ENCODE assay signal across 21 mouse cellular contexts in genomic region chr6:12752297-12752696, GRCm38 (mm10). TPM values are rescaled to one million over a fixed set of nuclear protein-coding genes. Genes with fewer than 3 reads are reported as not detected.
DNase-seq lines count a peak whose midpoint lies in the region; ATAC-seq and TF ChIP-seq lines count a peak whose summit lies in the region.
"Had no signal": no experiment of that assay in that cellular context is flagged by ENCODE, and none has a peak within 500 bp of the region (broad histone marks: within the 10 kb centered on the region; RNA-seq: fewer than 3 reads in every experiment).

No protein-coding gene starts in this region.

- H3K27ac ChIP-seq in forebrain, postnatal 0 days (ENCODE audit: low read depth, low read length), result no peak overlapping the region
- H3K27ac ChIP-seq in forebrain, embryonic 12.5 days, result no peak overlapping the region
- H3K27ac ChIP-seq in layer of hippocampus, adult 2 months, result no peak overlapping the region
- H3K27ac ChIP-seq in midbrain, postnatal 0 days (ENCODE audit: low read depth, low read length), result no peak overlapping the region
- no peak overlapping the region for H3K27ac ChIP-seq in midbrain, embryonic 10.5 days (replicated peaks)
- no peak overlapping the region for H3K27ac ChIP-seq in stomach, postnatal 0 days (replicated peaks)
- H3K27ac ChIP-seq: embryonic facial prominence, embryonic 15.5 days; forebrain, embryonic 10.5 days; forebrain, embryonic 15.5 days; heart, embryonic 15.5 days; intestine, embryonic 15.5 days had no signal

- DNase-seq in forebrain, postnatal 0 days, result no peak
- DNase-seq in layer of hippocampus, adult 2 months (ENCODE audit: low spot score in 2 of 2), result no peak
- no peak for DNase-seq in layer of hippocampus, postnatal 25 days (ENCODE audit: extremely low spot score in 1 of 2, low spot score in 1 of 2)
- DNase-seq in midbrain, postnatal 0 days (ENCODE audit: low spot score), result no peak
- DNase-seq in midbrain, embryonic 10.5 days (ENCODE audit: low spot score), result no peak
- no peak for DNase-seq in stomach, postnatal 0 days (ENCODE audit: low spot score)
- DNase-seq: adrenal gland, adult 8-10 months; adrenal gland, postnatal 36 days; cerebellum, adult 2 months; cerebellum, postnatal 10 days; gastrocnemius, postnatal 10 days; heart, adult 18-20 months; heart, postnatal 14 days had no signal

- 0 out of 2 replicates have a peak, but pooled peaks cover 3% of the 10 kb centered on the region for H3K9me3 ChIP-seq in forebrain, postnatal 0 days (ENCODE audit: low read length)
- 0 out of 2 replicates have a peak, but pooled peaks cover 4% of the 10 kb centered on the region for H3K9me3 ChIP-seq in forebrain, embryonic 12.5 days
- 0 out of 2 replicates have a peak, but pooled peaks cover 2% of the 10 kb centered on the region for H3K9me3 ChIP-seq in midbrain, postnatal 0 days (ENCODE audit: low read length)
- H3K9me3 ChIP-seq in midbrain, embryonic 10.5 days (replicated peaks), result peaks cover 5% of the 10 kb centered on the region; the same call in 1 of the 2 replicates
- no peaks in the 10 kb centered on the region for H3K9me3 ChIP-seq in stomach, postnatal 0 days (ENCODE audit: control insufficient read depth, low read length)
- H3K9me3 ChIP-seq: embryonic facial prominence, embryonic 15.5 days; heart, embryonic 15.5 days; intestine, embryonic 15.5 days had no signal

- H3K4me1 ChIP-seq in forebrain, postnatal 0 days (ENCODE audit: insufficient read depth), result peaks cover 4% of the 10 kb centered on the region; the same call in 1 of the 2 replicates
- peaks cover 18% of the 10 kb centered on the region for H3K4me1 ChIP-seq in forebrain, embryonic 12.5 days
- H3K4me1 ChIP-seq in midbrain, postnatal 0 days (ENCODE audit: insufficient read depth, low read length), result no peaks in the 10 kb centered on the region
- peaks cover 23% of the 10 kb centered on the region for H3K4me1 ChIP-seq in midbrain, embryonic 10.5 days
- 0 out of 2 replicates have a peak, but pooled peaks cover 3% of the 10 kb centered on the region for H3K4me1 ChIP-seq in stomach, postnatal 0 days (replicated peaks; ENCODE audit: control insufficient read depth, insufficient read depth)
- H3K4me1 ChIP-seq: intestine, embryonic 15.5 days had no signal

- H3K36me3 ChIP-seq in forebrain, postnatal 0 days (ENCODE audit: insufficient read depth), result no peaks in the 10 kb centered on the region
- H3K36me3 ChIP-seq in forebrain, embryonic 12.5 days (replicated peaks), result no peaks in the 10 kb centered on the region
- no peaks in the 10 kb centered on the region for H3K36me3 ChIP-seq in midbrain, postnatal 0 days (ENCODE audit: insufficient read depth, low read length)
- H3K36me3 ChIP-seq in midbrain, embryonic 10.5 days, result no peaks in the 10 kb centered on the region
- H3K36me3 ChIP-seq in stomach, postnatal 0 days (ENCODE audit: control insufficient read depth, insufficient read depth, low read length), result no peaks in the 10 kb centered on the region
- H3K36me3 ChIP-seq: embryonic facial prominence, embryonic 15.5 days; forebrain, embryonic 10.5 days; forebrain, embryonic 15.5 days; heart, embryonic 15.5 days; intestine, embryonic 15.5 days had no signal

- H3K4me2 ChIP-seq in forebrain, postnatal 0 days (ENCODE audit: low read depth), result no peak overlapping the region
- no peak overlapping the region for H3K4me2 ChIP-seq in forebrain, embryonic 12.5 days
- no peak overlapping the region for H3K4me2 ChIP-seq in midbrain, postnatal 0 days (ENCODE audit: low read depth, low read length, poor library complexity, severe bottlenecking)
- no peak overlapping the region for H3K4me2 ChIP-seq in stomach, postnatal 0 days (replicated peaks; ENCODE audit: low read depth)
- H3K4me2 ChIP-seq: embryonic facial prominence, embryonic 15.5 days; forebrain, embryonic 15.5 days; heart, embryonic 11.5 days; heart, embryonic 15.5 days; intestine, embryonic 15.5 days had no signal

- 0 out of 2 replicates have a peak, but pooled peaks have one; percentile 22 for TF ChIP-seq CTCF in forebrain, postnatal 0 days (IDR thresholded peaks at IDR 0.05; ENCODE audit: low read depth)
- peak; percentile 72 for TF ChIP-seq CTCF in layer of hippocampus, adult 2 months (conservative IDR thresholded peaks at IDR 0.05)
- TF ChIP-seq CTCF in midbrain, postnatal 0 days (IDR thresholded peaks at IDR 0.05), result peak; percentile 56
- TF ChIP-seq CTCF in stomach, postnatal 0 days (IDR thresholded peaks at IDR 0.05; ENCODE audit: low read depth), result no peak

- no peaks in the 10 kb centered on the region for H3K27me3 ChIP-seq in forebrain, postnatal 0 days (ENCODE audit: insufficient read depth, low read length)
- H3K27me3 ChIP-seq in forebrain, embryonic 12.5 days, result 0 out of 2 replicates have a peak, but pooled peaks cover 7% of the 10 kb centered on the region
- H3K27me3 ChIP-seq in midbrain, postnatal 0 days (ENCODE audit: insufficient read depth, low read length), result no peaks in the 10 kb centered on the region
- H3K27me3 ChIP-seq in midbrain, embryonic 10.5 days (ENCODE audit: low read depth, poor library complexity, severe bottlenecking), result no peaks in the 10 kb centered on the region
- H3K27me3 ChIP-seq in stomach, postnatal 0 days (ENCODE audit: control insufficient read depth, insufficient read depth, low read length), result no peaks in the 10 kb centered on the region
- H3K27me3 ChIP-seq: embryonic facial prominence, embryonic 15.5 days; heart, embryonic 15.5 days; intestine, embryonic 15.5 days had no signal

- H3K4me3 ChIP-seq in forebrain, postnatal 0 days (ENCODE audit: low read depth, low read length), result no peak overlapping the region
- H3K4me3 ChIP-seq in forebrain, embryonic 12.5 days (replicated peaks), result no peak overlapping the region
- H3K4me3 ChIP-seq in layer of hippocampus, adult 2 months, result no peak overlapping the region
- no peak overlapping the region for H3K4me3 ChIP-seq in midbrain, postnatal 0 days (ENCODE audit: low read depth, low read length)
- H3K4me3 ChIP-seq in midbrain, embryonic 10.5 days, result no peak overlapping the region
- no peak overlapping the region for H3K4me3 ChIP-seq in stomach, postnatal 0 days (ENCODE audit: low read depth, low read length)
- H3K4me3 ChIP-seq: embryonic facial prominence, embryonic 15.5 days; erythroblast, embryonic 14.5 days; forebrain, embryonic 10.5 days; forebrain, embryonic 15.5 days; heart, embryonic 15.5 days; intestine, embryonic 15.5 days had no signal

- H3K9ac ChIP-seq in forebrain, postnatal 0 days, result no peak overlapping the region
- H3K9ac ChIP-seq in forebrain, embryonic 12.5 days, result no peak overlapping the region
- no peak overlapping the region for H3K9ac ChIP-seq in midbrain, postnatal 0 days (replicated peaks; ENCODE audit: low read length, poor library complexity, severe bottlenecking)
- no peak overlapping the region for H3K9ac ChIP-seq in stomach, postnatal 0 days (ENCODE audit: low read length)
- H3K9ac ChIP-seq: embryonic facial prominence, embryonic 15.5 days; forebrain, embryonic 15.5 days; heart, embryonic 15.5 days; intestine, embryonic 15.5 days had no signal

- ATAC-seq in forebrain, postnatal 0 days, result no peak
- ATAC-seq in forebrain, embryonic 12.5 days (ENCODE audit: low FRiP score), result no peak
- no peak for ATAC-seq in midbrain, postnatal 0 days (ENCODE audit: low FRiP score)
- no peak for ATAC-seq in stomach, postnatal 0 days (ENCODE audit: low FRiP score, low TSS enrichment)
- ATAC-seq: forebrain, embryonic 15.5 days; intestine, embryonic 15.5 days had no signal

- no peak for TF ChIP-seq EP300 in stomach, postnatal 0 days (optimal IDR thresholded peaks at IDR 0.05)

RNA-seq across cellular contexts. Expression of gene Thsd7a, which starts 3.1 kb away (rescaled TPM):
- total RNA-seq in forebrain, postnatal 0 days (2014; rRNA removed), result 13.8 and 18.3 TPM in 2 replicates
- 5.5 and 13.5 TPM in 2 replicates for polyA plus RNA-seq in forebrain, postnatal 0 days (2015; fragmentation: Nextera tagmentation; extraction: Ambion mirVana)
- polyA plus RNA-seq in forebrain, embryonic 12.5 days (2016; fragmentation: Nextera tagmentation; extraction: Ambion mirVana), result 11.3 and 12.3 TPM in 2 replicates
- 10 to 100 TPM; 42.9 to 43.3 TPM for total RNA-seq in layer of hippocampus, adult 2 months (2021)
- 10 to 100 TPM; 35.6 to 43.7 TPM for total RNA-seq in layer of hippocampus, postnatal 25 days (2021)
- 27.3 and 39.0 TPM in 2 replicates for total RNA-seq in midbrain, postnatal 0 days (2014; rRNA removed)
- polyA plus RNA-seq in midbrain, postnatal 0 days (2015; fragmentation: Nextera tagmentation; extraction: Ambion mirVana), result 17.1 and 17.3 TPM in 2 replicates
- polyA plus RNA-seq in midbrain, embryonic 10.5 days (2016; fragmentation: Nextera tagmentation; extraction: Ambion mirVana), result 10.7 and 21.2 TPM in 2 replicates
- polyA plus RNA-seq in stomach, postnatal 0 days (2015; fragmentation: Nextera tagmentation; extraction: Ambion mirVana), result 1.1 TPM in 2 replicates
- polyA plus RNA-seq: erythroblast, embryonic 14.5 days had no signal
